Mouse (Mus musculus): ENCODE measurements around the gene Gm20388.
"Not testable (repeated sequence)": the region's sequence is repeated elsewhere in the genome, so short reads cannot be mapped to it uniquely, and the experiment has no call there.

Gene Gm20388

DNA sequence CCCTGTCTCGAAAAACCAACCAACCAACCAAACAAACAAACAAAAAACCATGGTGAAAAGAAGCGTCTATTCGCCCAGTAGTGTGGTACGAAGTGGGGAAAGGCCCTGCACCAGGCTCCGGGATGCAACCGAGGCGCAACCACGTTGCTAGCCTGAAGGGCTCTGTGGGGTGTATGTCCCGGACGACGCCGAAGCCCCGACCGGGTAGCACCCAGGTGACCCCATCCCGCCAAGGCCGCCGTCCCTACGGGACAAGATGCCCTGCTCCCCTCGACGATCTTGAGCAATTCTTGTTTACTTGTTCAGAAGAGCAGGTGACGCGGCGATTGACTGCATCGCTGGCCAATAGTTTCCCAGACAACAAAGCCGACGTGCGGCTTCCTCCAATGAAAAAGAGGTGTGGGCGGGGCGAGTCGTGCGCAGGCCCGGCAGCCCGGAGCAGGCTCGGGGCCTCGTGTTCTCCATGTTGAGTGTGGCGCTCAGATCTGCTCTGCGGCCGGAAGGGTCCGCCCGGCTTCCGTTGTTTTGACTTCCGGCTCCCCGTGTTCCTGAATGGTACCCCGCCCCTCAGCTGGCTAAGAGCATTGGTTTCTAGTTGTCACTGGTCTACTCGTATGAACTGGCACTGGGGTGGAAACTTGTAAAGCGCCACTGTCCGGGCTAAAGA, 1674.7 kb downstream of the Gm20388 start:
- peak; percentile 99 for DNase-seq

DNA sequence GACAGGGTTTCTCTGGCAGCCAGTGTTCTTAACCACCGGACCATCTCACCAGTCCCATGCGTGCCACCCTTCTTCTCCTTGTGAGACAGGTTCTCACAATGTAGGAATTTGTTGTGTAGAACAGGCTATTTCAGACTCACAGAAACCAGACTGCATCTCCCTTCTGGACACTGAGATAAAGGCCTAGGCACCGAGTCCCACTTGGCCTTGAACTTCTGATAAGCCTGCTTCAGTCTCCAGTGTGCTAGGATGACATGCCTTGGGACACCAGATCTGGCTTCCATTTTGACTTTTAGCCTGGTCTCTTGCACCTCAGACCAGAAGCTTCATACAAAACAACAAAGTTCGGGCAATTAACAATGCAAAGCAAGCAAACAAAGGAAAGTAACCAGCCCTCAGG, 1678.1 kb downstream of the Gm20388 start:
- DNase-seq = peak; percentile 81

- peak; percentile 71 for DNase-seq
Observed at GRCm38 (mm10) chr8:121589205-121589726, 1678.6 kb downstream of the Gm20388 start.

DNA sequence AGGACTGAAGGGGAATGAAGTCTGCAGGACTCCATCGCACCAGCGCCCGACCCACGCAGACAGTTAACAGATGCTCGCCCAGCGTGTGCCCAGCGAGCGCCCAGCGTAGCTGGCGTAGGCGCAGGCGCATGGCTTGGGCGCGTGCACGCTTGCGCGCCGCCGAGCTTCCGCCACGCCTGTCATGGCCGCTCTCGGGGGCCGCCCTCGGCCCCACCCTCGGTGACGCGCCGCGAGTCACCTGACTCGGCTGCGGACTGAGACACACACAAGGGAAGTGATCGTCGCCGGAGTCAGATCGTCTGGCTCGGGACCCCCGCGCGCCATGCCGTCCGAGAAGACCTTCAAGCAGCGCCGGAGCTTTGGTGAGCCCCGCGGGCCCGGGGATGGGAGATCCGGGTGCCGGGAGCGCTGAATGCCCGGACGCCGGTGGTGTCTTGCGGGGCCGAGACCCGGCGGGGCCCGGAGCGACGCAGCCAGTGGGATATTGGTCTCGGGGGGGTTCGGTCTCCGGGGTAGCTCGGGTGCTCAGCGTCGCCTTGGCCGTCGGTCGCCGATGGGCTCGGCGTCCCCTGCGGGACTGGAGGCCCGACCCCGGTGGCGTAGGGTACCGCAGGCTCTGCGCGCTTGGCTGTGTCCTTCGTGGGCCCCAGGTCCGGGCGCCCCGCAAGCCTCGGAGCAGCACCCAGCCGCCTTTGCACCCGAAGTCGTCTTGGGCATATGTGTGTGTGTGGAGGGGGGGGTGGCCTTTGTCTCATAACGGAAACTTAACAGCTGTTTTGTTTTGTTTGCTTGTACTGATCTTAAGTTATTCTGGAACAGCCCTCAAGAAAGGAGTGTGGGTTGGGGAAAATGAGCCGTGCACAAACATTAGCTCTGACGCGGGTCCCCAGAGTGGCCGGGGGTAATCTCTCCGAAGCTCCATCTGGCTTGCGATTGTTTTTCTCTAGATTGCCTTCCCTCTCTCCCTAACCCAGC, 1679.8 kb downstream of the Gm20388 start, which contains the start of gene Map1lc3b:
Gene Map1lc3b (plus strand): TSS at position 159 of the 975 bp plus-strand sequence.
- DNase-seq = peak; percentile 96

GRCm38 (mm10) chr8:121591178-121592066, 1680.8 kb downstream of the Gm20388 start:
- DNase-seq = peak; percentile 69

DNA sequence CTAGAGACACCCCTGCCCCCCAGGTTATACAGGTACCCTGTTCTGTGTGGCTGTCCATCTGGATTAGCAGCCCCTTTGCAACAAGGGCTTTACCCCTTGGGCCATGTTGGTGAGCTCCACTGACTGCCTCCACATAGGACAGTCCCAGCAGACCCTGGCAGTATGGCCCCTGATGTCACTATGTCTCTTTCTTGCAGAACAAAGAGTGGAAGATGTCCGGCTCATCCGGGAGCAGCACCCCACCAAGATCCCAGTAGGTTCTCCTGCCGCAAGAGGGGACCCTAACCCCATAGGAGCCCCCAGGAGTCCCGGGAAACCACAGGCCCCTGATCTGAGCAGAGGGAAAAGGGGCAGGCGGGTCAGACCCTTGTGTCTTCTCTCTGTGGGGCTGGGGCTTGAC, 1682.7 kb downstream of the Gm20388 start:
- DNase-seq = no peak

- DNase-seq = no peak
Observed at GRCm38 (mm10) chr8:121593983-121594382, 1683.3 kb downstream of the Gm20388 start.

DNA sequence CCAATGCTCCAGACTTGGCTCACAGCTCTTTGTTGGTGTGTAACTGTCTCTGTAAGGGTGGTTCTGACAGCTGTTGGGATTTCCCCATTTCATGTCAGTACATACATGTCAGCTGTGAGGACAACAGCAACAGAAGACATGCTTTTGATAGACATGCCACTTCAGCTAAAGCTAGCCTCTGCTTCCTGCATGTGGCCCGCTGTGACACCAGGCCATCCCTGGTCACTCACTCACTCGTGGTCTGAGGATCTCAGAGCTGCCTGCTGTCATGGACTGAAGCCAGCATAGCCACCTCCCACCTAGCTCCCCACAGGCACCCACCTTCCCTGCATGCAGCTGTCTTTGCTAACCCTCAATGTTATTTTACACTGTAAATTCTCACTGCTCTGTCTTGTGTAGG, 1686.9 kb downstream of the Gm20388 start:
- not testable (repeated sequence) for DNase-seq

DNA sequence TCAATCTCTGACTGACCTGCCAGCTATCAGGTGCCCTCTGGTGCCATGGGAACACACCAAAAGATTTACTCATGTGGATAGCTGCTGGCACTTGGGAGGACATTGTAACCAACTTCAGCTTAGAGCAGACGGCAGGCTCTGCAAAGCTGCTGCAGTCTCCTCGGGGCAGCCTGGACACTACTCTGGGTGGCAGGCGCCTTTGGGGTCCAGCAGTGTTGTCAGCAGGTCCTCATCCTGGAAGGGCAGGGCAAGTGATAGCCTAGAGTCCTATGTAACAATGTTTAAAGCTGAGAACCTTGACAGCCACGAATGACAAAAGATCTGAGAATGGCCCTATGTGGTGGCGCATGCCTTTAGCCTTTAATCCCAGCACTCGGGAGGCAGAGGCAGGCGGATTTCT, 1687.5 kb downstream of the Gm20388 start:
- DNase-seq = no peak

- DNase-seq = peak; percentile 83
Observed at GRCm38 (mm10) chr8:121598892-121599291, 1688.3 kb downstream of the Gm20388 start.

DNA sequence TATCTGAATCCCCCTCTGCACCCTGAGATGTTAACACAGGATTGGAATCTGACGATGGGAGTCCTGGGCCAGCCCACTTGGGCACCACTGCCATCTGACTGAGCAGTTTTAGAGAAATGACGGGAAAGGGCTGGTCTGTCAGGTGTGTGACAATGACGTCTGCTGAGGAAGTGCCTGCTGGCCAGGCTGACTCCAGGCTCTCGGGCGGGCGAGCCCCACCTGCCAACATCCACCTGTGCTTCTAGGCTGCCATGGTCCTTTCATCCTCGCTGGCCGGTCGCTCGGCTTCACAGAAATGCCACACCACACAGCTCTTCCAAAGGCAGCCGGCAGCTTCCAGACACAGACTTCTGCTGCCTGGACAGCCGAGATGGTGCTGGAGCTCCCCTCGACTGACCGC, 1689.2 kb downstream of the Gm20388 start:
- no peak for DNase-seq

DNA sequence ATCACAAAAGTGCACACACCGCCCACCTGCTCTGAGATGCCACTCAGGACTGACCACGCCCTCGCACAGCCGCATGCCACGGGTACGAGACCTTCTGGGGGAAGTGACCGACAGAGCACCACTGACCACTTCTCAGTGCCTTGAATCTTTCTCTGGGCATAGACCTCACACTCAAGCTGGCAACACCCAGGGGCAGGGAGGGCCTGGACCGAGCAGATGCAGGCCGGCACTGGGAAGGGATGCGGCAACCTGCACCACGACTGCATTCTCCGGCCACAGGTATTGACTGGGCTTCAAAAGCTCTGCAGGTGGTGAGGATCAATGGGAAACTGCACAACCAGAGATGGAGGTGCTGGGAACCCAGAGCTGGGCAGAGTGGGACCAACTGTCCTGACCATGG, 1691.8 kb downstream of the Gm20388 start:
- no peak for DNase-seq

DNA sequence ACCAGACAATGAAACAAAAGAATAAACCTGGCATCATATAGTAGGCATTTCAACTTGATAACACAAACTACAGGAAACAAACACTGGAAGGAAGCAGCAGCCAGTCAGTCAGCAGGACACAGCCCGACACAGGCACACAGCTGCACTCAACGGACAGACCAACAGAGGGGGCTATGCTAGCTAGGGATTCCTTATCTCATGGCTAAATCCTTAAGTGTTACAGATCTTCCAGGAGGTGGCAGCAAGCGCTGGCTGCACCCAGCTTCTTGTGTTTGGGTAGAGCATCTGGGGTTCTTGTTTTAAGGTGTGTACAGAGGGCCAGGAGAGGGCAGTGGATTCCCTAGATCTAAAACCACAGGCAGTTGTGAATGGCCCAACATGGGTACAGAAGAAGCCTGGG, 1692.2 kb downstream of the Gm20388 start:
- DNase-seq = peak; percentile 57

DNA sequence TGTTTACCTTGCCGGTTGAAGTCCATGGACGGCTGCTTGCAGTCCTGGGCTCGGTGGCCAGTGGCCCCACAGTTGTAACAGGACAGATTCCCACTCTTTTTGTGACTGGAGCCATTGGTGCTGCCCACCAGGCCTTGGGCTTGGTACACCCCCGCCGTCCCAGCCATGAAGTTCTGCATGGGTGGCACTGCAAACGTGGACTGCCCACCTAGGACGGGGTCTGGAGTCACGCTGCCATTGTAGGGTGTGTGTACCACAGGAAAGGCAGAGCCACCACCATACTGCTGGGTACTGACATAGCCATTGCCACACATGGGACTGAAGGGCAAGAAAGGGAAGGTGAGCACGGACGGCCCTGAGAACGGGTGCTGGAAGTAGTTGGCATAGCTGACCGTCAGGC, 1693.2 kb downstream of the Gm20388 start:
- DNase-seq = no peak

- no peak for DNase-seq
Observed at GRCm38 (mm10) chr8:121607661-121608060, 1697.0 kb downstream of the Gm20388 start.

- no peak for DNase-seq
Observed at GRCm38 (mm10) chr8:121609251-121609650, 1698.6 kb downstream of the Gm20388 start.

DNA sequence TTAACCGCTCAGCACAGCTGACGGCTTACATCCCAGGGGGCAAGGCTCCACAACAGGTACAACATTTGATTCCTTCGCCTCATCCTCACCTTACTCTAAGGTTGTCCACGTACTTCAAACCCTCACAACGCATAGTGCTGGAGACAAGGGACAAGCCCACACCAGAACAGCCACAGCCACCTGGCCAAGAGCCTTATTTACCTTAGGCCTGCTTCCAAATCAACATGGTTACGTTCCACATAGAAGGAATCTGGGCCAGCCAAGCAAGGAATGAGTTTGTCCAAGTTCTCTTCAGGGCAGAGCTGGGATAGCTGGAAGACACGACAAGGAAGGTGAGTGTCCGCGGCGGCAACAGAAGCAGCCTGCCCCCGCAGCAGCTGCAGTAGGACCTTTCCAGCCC, 1699.3 kb downstream of the Gm20388 start:
- no peak for DNase-seq

DNA sequence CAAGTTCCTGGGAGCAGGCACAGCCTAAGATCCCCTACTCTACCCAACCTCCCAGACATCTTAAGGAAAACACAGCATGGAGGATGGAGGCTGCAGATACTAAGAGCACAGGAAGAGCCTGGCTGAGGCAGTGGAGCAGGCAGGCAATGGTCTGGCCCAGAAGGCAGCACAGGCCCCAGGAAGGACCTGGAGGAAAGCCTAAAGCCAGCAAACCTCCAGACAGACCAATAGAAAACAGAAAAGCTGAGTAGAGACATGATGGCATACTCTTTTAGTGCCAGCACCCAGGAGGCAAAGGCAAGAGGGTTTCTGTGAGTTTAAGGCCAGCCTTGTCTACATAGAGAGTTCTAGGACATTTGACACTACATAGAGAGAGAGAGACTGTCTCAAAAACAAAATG, 1702.8 kb downstream of the Gm20388 start:
- no peak for DNase-seq

DNA sequence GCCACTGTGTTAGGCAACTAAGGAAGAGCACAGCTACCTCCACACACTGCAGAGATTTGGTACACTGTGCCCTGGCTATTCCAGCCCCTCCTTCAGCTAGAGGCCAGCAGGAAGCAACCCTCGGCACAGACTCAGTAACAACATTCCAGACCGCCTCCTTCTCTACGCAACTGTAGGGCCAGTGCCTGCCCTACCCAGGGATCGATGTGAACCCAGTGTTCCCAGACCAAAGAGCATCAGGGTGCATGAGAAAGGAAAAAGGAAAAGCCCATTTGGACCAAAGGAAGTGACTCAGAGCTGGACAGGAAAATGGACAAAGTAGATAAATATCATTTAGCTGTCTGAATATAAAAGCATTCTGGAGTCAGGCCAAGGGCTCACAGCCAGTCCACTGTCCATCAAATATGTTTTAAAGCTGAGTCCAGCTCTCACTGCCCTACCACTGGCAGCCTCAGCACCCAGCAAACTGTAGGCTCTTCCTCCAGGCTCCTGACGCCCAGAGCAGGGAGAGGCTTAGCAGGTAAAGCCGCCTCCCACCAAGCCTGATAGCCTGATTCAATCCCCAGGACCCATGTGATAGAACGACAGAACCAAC, 1708.9 kb downstream of the Gm20388 start:
- DNase-seq = peak; percentile 28

DNA sequence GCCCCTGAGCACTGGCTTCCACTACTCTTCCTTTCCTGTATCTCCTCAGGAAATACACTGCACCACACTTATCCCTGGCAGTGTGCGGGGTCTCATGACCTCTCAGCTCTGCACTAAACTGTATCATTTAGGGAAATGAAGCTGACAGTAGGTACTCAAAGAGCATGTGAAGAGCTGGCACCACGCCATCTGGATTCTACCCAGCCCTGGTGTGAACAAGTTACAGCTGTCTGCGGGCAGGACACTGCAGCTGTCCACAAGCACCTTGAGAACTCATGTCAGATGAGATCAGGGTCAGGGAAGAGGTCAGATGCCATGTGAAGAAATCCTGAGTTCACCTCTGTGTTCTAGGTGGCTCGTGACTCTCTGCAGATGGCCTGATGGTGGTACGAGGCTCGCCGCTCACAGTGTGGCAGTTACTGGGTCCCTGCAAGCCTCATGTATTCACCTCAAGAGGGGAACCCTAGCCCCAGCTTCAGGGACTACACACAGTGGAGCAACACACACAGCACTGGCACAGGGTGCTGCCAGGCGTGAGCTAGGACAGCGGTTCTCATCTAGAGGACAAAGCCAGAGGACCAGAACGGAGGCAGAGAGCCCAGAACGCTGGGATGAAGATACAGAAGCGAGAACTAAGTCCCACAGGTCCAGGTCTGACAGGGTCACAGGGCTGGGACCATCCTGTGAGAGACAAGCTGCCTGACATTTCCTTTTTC, 1710.3 kb downstream of the Gm20388 start:
- DNase-seq = no peak

DNA sequence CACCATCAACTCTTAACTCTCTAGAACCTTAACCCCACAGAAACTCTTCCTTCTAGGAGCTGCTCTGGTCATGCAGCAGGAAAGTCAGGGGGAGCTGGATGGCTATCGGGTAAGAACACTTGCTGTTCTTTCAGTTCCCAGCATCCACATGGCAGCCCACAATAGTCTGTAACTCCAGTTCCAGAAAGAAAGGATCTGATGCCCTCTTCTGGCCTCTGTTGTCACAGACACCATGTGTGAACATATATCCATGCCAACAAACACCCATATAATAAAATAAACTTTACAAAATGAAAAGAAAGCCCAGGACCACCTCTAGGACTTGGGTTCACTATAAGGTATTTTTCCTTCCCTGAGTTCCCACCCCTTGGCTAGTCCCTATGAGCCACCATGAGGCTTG, 1711.2 kb downstream of the Gm20388 start:
- DNase-seq = no peak

GRCm38 (mm10) chr8:121623043-121623442, 1712.4 kb downstream of the Gm20388 start:
- DNase-seq = no peak

All from liver (tissue).